Mouse (Mus musculus) left cerebral cortex, adult 18-20 months (tissue): Measurements from ENCODE around the gene Xrcc1. TPM values are rescaled to one million over a fixed set of nuclear protein-coding genes. Genes with fewer than 3 reads are reported as not detected.
"Not testable (repeated sequence)": the region's sequence is repeated elsewhere in the genome, so short reads cannot be mapped to it uniquely, and the experiment has no call there.

Source experiments
- DNase-seq, 2 experiments: peaks; one replicate each; pipeline ENCODE4 v3.0.0; 2021 to 2022; ENCODE audit warnings: low spot score in 2 of 2, mixed read lengths in 1 of 2
- total RNA-seq, 2 experiments: library from RNA; stranded (reverse); gene quantifications; 2 replicates each; pipeline ENCODE4 v1.2.3; 2021

Gene Xrcc1
- total RNA-seq, 2 experiments from 2014 or later, result 36.4 to 40.1 TPM

DNA sequence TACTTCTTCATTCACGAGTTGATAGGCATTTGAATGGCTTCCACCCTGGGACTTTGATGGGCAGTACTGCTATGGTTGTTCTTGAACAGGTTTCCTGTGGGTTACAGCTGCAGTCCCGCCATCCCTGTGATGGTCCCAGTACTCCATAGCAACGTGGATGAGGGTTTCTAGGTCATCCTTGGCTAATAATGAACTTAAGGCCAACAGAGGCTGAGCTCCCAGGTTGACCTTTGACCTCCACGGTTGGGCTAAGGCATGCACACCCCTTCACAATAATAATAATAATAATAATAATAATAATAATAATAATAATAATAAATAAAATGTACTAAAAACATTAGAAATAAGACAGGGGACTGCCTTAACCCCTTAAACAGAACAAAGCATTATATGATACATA, 52.0 kb downstream of the Xrcc1 start:
- DNase-seq, result no peak

- no peak for DNase-seq
Measured at GRCm38 (mm10) chr7:24599211-24600067, 53.4 kb downstream of the Xrcc1 start.

DNA sequence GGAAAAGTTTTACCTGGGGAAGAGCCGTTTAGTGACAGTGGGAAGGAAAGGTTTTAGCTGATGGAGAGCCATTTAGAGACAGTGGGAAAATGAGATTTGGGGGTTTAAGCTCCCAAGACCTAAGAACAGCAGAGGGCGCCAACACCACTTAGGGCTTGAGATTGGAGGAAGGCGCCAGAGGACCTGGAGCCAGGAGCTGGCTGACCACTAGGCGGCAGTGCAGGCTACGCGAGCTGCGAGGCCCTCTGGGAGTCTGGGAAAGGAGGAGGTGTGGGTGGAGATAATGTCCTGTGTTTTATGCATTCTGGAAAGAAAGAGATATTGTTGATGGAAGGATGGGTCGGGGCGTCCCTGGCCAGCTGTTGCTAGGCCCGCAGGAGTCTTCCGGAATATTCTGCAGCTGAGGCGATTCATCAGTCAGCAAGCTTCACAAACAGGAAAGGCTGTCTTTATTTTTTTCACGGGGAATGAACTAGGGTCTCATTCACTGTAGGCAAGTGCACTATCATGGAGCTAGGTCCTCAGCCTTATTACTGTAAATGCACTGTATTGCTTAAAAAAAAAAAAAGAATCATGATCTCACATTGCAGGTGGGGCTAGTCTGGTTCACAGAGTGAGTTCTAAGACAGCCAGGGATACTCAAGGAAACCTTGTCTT, 55.0 kb downstream of the Xrcc1 start:
- DNase-seq, result peak; percentile 96 to 99

GRCm38 (mm10) chr7:24605561-24605960, 59.5 kb downstream of the Xrcc1 start:
- DNase-seq, result no peak

DNA sequence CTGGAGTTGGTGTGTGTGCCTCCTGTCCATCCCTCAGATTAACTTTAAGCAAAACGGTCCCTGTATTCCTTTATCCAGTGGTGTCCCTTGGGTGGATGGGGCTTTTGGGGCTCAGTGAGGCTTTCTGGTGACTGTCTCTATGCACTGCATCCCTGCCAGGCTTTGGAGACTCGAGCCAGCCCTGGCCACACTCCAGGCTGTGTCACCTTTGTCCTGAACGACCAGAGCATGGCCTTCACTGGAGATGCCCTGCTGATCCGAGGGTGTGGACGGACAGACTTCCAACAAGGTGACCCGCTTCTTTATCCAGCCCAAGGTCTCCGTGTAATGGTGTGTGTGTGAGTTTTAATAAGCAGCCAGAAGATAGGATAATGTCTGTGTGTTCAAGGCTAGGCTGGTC, 60.0 kb downstream of the Xrcc1 start:
- no peak for DNase-seq

GRCm38 (mm10) chr7:24608017-24608416, 61.9 kb downstream of the Xrcc1 start:
- no peak for DNase-seq

DNA sequence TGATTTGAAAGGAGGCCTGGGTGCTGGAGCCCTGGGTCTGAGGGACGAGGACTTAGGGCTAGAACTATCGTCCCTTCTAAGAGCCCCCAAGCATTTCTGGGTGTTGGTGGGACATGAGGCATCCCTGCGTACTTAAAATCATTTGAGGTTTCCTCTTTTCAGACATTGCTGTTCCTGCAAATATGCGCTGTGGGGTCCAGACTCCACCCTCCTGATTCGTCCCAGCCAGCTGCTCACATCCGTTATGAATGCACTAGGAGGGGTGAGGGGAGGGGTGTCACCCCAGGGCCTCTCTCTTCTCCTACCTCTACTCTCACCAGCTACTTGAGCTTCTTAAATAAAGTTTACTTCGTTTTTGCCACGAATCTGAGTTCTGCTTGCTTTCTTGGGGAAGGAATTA, 62.5 kb downstream of the Xrcc1 start:
- DNase-seq, result no peak

DNA sequence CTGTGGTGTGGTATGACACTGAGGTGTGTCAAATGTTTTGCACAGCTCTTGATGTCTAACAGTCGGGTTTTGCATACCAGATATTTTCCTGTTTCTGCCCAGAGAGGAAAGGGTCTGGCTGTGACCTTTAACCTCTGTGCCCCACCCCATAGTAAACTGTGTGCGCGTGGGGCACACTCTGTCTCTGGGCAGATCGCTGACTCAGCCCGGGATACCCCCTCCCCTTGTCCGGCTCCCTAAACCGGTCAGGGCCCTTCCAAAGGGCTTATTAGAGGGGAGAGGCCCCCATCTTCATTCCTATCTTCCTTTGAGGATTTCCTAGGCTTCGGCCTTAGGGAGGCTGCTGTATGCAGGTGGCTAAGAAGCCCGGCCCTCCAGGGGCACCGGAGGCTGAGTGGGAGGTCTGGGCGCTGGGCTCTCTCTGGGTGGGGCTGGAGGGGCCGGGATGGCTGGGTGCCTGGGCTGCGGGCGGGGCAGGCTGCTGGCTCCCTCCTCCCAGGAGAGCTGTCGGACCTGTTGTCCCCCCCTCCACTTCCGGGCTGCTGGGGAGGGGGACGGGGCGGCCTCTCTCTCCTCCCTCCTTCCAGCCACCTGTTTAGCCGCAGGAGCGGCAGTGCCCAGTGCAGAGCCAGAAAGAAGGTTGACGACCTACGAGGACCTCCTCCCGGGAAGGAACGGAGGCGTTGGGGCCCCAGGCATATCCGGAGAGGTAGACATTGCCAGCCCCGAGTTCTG, 64.2 kb downstream of the Xrcc1 start, which contains the start of gene Phldb3:
Gene Phldb3 (plus strand): TSS at position 620 of the 735 bp plus-strand sequence.
- DNase-seq, result no peak

GRCm38 (mm10) chr7:24610879-24611494, 64.9 kb downstream of the Xrcc1 start:
- peak in 1 of 2 experiments; percentile 40 for DNase-seq

GRCm38 (mm10) chr7:24611709-24612108, 65.6 kb downstream of the Xrcc1 start:
- no peak for DNase-seq

DNA sequence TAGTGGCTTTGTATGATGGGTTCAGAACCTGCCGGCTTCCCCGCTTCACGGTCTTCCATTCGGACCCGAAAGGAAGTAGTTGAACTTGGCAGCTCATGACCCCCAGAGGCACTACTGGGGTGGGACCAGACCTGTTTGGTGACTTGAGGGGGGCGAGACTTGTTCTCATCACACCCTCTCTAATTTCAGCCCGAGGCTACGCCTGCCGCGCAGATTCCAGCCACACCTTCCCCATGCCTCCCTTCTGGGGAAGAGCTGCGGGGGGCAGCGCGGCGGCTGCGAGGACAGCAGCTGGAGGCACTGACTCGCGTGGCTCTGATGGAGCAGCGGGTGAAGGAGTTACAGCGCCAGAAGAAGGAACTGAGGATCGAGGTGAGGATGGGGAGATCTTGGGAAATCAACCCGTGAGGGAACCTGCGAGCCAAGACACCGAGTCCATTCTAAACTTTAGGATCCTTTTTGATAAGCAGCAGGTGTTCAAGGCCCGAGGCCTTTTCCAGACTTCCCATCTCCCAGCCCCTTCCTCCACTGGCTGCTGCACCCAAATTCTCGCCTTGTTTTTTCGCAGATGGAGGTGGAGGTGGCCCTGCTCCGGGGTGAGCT, 66.3 kb downstream of the Xrcc1 start:
- DNase-seq, result no peak

GRCm38 (mm10) chr7:24614816-24615215, 68.7 kb downstream of the Xrcc1 start:
- no peak for DNase-seq

DNA sequence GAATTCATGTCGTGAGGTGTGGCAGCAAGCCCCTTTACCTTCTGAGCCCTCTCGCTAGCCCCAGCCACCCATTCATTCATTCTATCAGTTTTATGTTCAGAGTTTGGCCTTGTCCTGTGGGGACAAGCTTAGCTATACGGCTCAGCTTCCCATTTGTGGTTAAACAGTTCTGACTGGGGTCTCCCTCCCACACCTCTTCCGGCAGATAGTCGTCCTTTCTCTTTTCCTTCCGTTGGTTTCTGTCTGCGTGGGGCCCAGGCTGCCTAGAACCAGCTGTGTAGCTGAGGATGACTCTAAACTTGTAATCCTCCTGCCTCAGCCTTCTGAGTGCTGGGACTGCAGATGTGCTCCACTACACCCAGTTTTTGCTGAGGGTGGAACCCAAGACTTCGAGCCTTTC, 71.7 kb downstream of the Xrcc1 start:
- no peak for DNase-seq

DNA sequence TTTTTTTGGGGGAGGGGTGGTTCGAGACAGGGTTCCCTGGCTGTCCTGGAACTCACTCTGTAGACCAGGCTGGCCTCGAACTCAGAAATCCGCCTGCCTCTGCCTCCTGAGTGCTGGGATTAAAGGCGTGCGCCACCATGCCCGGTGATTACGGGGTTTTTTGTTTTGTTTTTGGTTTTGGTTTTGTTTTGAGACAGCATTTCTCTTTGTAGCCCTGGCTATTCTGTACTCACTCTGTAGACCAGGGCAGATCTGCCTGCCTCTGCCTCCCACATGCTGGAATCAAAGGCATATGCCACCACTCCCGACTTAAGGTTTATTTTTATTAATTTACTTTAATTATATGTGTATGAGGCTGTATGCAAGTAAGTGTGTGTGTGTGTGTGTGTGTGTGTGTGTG, 72.3 kb downstream of the Xrcc1 start:
- DNase-seq, result not testable (repeated sequence)

DNA sequence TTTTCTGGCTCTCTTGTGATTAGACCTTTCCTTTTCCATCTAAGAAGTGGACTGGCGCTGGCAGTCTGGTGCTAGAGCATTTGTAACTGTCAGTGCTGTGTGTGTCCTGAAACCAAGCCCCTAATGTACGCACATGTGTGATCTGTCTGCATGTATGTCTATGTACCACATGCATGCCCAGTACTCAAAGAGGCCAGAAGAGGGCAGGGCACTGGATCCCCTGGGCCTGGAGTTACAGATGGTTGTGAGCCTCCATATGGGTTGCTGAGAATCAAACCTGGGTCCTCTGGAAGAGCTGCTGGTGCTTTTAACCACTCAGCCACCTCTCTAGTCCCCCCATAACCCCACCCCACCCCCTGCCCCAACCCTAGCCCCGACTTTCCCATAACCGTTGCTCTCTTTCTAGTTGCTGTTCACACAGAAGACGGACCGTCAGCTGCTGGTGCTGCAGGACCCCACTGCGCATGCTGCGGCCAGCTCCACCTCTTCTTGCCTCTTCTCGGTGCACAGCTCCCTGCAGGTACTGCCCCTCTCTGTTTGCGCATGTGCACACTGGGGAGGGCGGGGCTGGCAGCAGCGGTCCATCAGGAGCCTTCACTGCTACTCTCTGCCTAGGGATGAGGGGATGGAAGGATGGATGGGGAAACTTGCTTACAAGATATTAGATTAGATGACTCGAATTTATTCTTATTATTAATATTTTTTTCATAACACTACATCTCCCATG, 73.7 kb downstream of the Xrcc1 start:
- no peak for DNase-seq

GRCm38 (mm10) chr7:24621193-24621592, 75.1 kb downstream of the Xrcc1 start:
- no peak for DNase-seq

DNA sequence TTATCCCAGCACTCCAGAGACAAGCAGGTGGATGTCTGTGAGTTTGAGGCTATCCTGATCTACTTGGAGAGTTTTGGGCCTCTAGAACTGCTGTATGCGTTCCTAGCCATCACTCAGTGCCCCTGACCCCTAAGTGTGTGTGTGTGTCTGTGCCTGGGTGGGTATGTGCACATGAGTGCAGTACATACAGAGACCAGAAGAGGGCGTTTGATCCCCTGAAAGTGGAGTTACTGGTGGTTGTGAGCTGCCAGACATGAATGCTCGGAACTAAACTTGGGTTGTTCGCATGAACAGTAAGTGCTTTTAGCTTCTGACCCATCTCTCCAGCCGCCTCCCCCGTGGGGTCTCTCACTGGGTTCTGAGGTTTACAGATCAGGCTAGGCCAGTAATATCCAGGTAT, 76.9 kb downstream of the Xrcc1 start:
- no peak for DNase-seq
